Mouse (Mus musculus): Measurements from ENCODE around the gene 1520401A03Rik. TPM values are rescaled to one million over a fixed set of nuclear protein-coding genes. Genes with fewer than 3 reads are reported as not detected.

Gene 1520401A03Rik
- total RNA-seq, 2 experiments from 2014 or later, result not detected

DNA sequence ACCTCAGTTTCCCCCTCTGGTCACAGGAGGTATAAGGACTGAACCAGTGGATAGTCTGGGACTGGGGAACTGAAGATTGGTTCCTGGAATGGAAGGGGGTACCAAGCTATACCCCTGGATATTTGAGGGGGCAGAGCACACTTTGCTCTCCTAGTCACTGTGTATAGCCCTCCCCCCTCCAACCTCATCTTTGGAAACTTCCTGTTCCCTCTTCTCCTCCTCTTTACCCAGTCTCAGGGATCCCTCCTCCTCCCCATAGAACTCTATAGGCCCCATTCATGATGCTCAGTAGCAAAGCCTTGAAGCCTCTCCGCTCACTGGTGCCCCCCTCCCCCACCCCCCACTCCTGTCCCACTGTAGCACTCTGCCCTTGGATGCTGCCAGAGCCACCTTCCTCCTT, 3.1 kb downstream of the 1520401A03Rik start:
- intact Hi-C loops (cut with DNase I), result no loop called here
- no peak for DNase-seq (ENCODE audit: low spot score)

DNA sequence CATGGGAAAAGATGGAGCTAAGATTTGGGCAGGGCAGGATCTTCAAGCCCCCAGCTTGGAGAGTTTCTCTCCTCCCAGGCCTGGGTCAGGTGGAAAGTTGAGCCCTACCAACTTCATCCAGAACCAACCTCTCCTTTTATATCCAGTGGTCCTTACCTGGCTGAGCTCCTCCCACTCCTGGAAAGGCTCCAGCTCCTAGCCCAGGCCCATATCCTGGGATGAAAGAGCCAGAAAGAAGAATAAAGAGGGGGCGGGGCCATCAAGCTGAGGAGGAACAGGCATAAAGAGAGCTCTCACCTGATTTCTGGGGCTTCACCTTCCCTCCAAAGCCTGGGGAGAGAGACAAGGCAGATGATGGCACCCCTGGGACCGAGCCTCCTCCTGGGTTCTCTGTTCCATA, 5.6 kb downstream of the 1520401A03Rik start:
- intact Hi-C loops (cut with DNase I), result no loop called here
- DNase-seq (ENCODE audit: low spot score), result no peak

DNA sequence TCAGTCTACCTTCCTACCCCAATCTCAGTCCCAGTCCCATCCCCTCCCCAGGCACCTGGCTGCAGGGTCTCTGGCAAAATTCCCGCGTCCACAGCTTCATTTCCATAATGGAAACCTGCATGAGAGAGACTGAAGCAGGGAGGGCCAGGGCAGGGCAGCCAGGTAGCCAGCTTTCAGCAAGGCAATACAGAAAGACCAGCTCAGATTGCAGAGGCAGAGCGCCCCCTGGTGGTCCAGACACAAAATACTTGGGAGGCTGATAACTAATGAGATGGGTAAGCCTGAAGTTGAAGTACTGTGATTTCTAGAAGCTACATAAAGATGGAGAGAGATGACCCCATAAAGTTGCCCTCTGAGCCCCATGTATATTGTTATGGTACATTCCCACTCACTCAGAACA, 16.4 kb downstream of the 1520401A03Rik start:
- intact Hi-C loops (cut with DNase I), result loop anchor here (5.0 kb wide), 1 partner anchor 139 kb away; no protein-coding TSS in a partner anchor
- no peak for DNase-seq (ENCODE audit: low spot score)

- intact Hi-C loops (cut with DNase I), result loop anchor here (1.0 to 5.0 kb wide), 2 partner anchors 44 to 138 kb away; no protein-coding TSS in a partner anchor
- no peak for DNase-seq (ENCODE audit: low spot score)
Measured at GRCm38 (mm10) chr17:23705525-23706104, 17.0 kb downstream of the 1520401A03Rik start.

- no peak for DNase-seq (ENCODE audit: low spot score)
- intact Hi-C loops (cut with DNase I), result loop anchor here (1.0 to 5.0 kb wide), 2 partner anchors 43 to 137 kb away; no protein-coding TSS in a partner anchor
Measured at GRCm38 (mm10) chr17:23704741-23705140, 17.8 kb downstream of the 1520401A03Rik start.

DNA sequence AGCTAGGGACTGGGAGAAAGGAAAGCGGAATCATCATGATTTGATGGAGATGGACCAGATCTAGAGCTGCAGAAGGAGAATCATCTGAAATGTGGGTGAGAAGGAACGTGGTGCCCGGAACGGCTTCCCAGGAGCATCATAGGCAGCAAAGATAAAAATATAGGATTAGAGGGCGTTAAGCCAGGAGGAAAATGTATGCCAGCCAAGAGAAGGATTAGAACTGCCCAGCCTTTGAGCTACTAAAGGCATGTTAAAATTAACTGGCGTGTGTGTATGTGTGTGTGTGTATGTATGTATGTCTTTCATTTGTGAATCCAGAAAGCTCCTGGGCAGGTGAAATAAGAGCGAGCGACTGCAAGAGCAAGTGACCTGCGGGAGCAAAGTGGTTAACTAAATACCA, 19.3 kb downstream of the 1520401A03Rik start:
- intact Hi-C loops (cut with DNase I), result no loop called here
- no peak for DNase-seq (ENCODE audit: low spot score)

DNA sequence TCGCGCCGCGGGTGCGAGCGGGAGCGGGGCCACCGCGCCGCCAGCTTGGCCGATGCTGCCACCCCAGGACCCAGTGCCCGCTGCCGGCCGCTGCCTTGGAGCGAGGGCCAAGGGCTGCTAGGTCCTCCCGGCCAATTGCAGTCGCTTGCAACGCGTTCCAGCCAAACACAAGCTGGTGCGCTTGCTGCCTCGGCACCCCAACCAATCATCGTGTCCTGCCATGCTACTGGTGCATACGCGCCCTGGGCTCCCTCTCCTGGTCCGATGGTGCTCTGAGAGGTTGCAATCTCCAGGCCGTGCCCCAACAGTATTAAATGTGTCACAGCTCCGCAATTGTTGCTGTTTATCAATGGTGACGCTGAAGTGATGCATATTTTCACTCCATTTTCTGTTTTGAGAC, 22.5 kb downstream of the 1520401A03Rik start:
- intact Hi-C loops (cut with DNase I), result no loop called here
- peak; percentile 81 for DNase-seq (ENCODE audit: low spot score)

DNA sequence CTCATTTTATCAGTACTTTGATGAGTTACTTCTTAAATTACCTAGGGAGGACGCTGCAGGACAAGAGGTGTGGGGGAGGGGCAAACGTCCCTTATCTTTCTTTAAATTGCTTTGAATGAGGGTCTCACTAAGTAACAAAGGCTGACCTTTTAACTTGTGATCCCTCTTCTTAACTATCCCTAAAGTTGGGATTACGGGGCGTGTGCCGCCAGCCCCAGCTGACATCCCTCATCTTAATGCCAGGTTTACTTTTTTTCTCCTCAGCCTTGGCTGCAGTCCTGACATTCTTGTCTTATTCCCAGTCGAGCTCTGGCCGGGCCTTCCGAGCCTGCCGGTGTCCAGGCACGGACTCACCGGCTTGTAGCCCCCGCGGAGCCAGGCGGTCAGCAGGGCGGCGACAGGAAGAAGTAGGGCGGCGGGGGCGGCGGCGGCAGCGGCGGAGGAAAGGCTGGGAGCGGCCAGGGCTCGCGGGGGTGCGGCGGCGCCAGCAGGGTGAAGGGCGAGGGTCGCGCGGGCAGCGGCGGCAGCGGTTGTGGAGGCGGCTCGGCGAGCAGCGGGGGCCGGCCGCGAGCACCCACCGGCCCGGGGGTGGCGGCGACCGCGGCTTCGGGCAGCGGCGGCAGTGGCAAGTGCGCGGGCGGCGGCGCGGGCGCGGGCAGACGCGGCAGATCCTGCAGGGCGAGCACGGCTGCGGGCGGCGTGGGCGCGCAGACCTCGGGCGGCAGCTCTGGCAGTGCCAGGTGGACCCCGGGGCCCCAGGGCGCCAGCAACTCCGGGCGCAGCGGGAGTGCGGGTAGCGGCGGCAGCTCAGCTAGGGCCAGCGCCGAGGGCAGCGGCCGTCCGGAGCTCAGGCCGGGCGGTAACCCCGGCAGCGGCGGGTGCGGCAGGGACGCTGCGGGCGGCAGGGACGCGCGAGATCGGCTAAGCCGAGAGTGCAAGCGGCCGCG, 23.2 kb downstream of the 1520401A03Rik start:
- DNase-seq (ENCODE audit: low spot score), result peak; percentile 23
- intact Hi-C loops (cut with DNase I), result loop anchor here (1.0 kb wide), 1 partner anchor 22 kb away; the partner anchor contains the start of gene Tnfrsf12a

DNA sequence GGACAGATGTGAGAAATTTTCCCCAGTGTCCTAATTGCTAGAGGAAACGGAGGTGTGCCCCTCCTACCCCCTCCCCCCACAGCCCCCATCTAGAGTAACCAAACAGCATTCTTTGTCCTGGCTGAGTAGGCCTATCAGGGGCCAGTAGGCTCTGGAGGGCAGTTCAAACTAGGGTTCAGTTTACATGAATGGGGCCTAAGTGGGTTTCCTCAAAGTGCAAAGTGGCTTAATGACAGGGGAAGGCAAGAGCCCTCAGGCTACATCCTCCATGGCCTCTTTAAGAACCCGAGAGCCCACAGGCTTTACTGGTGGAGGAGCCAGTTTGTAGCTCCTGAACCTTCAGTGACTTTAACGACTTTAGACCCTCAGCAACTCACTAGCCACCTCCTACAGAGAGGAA, 26.8 kb downstream of the 1520401A03Rik start:
- DNase-seq (ENCODE audit: low spot score), result no peak
- intact Hi-C loops (cut with DNase I), result no loop called here

GRCm38 (mm10) chr17:23694491-23694890, 28.1 kb downstream of the 1520401A03Rik start:
- intact Hi-C loops (cut with DNase I), result no loop called here

DNA sequence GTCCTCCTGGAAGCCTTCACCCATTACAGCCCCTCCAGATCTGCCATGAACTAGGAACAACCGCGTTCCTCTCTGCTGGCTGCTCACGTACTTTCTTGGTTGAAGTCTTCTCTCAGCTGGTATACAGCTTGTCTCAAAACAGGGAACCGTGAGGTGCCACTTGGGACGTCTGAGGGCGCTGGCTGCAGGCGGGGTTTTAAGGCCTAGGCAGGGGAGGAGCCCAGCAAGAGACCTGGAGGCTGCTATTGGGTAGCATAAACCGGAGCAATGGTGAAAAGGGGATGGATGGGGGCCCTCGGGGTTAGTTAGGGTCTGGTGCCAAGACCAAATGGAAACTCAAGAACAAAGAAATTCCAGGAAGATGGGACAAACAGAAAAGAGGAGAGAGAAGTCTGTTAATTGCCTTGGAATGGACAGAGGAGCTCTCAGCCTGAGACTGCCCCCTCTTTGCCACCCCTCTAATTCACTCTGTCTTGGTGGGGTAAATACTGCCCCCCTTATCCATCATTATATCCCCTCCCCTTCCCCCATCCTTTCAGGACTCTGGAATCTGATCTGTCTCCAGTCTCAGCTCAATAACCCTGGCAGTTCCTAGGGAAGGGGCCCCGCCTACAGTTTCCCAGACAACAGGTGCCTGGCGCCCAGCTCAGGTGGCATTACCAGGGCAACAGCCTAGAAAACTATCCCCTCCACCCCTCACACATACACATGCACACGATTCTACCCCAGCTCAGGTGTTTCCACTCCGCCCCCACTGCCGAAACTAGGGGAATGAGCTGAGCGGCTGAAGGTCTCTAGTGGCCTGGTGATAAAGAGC, 38.5 kb downstream of the 1520401A03Rik start, which contains the start of gene Cldn9:
Gene Cldn9, minus strand, starts transcription at position 171 of the 817 bp plus-strand sequence.
- intact Hi-C loops (cut with DNase I), result no loop called here
- no peak for DNase-seq (ENCODE audit: low spot score)

More at GRCm38 (mm10) chr17:23694491-23694890, 28.1 kb downstream of the 1520401A03Rik start:
- DNase-seq (ENCODE audit: low spot score), result no peak

GRCm38 (mm10) chr17:23683226-23683625, 39.4 kb downstream of the 1520401A03Rik start:
- intact Hi-C loops (cut with DNase I), result no loop called here
- no peak for DNase-seq (ENCODE audit: low spot score)

DNA sequence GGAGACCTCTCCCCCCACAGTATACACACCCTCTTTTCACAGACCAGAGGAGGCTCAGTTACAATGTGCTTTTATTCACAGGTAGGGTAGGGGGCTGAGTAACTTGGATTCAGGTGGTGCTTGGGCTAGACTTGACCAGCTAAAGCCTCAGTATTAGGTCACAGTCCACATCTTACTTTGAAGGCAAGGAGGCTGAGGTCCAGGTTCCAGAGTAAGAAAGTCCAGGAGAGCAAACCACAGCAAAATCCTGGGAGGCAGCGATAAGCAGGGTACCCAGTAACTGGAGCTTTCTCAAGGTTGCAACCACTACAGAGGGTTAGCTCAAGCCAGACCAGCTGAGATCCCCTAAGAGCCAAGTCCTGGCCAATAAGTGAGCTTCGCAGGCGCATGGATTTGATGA, 40.1 kb downstream of the 1520401A03Rik start:
- DNase-seq (ENCODE audit: low spot score), result no peak
- intact Hi-C loops (cut with DNase I), result no loop called here

GRCm38 (mm10) chr17:23682092-23682491, 40.5 kb downstream of the 1520401A03Rik start:
- intact Hi-C loops (cut with DNase I), result no loop called here

GRCm38 (mm10) chr17:23681086-23681485, 41.5 kb downstream of the 1520401A03Rik start:
- no peak for DNase-seq (ENCODE audit: low spot score)
- intact Hi-C loops (cut with DNase I), result no loop called here

More at GRCm38 (mm10) chr17:23682092-23682491, 40.5 kb downstream of the 1520401A03Rik start:
- no peak for DNase-seq (ENCODE audit: low spot score)

DNA sequence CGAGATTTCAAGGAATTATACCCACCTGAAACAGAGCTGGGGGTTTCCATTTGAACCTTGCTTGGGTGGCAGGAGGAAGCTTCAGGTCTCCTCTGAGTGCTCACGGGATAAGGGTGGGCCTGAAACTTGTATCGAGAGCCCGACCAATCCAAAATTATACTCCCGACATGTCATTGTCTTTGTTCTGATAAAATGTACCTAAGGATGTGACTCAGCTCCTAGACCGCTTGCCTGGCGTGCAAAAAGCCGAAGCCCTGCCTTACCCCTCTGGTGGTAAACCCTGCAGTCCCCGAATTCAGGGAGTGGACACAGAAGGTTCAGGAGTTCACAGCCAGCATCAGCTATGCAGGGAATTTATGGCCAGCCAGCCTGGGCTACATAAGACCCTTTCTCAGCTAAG, 42.2 kb downstream of the 1520401A03Rik start:
- DNase-seq (ENCODE audit: low spot score), result no peak
- intact Hi-C loops (cut with DNase I), result no loop called here

- DNase-seq (ENCODE audit: low spot score), result no peak
- intact Hi-C loops (cut with DNase I), result loop anchor here (1.0 kb wide), 1 partner anchor 46 kb away; no protein-coding TSS in a partner anchor
Measured at GRCm38 (mm10) chr17:23679127-23679835, 43.3 kb downstream of the 1520401A03Rik start, which contains the start of gene Cldn6. Cldn6 (plus strand) TSS chr17:23679249.

- DNase-seq (ENCODE audit: low spot score), result peak; percentile 82
- intact Hi-C loops (cut with DNase I), result loop anchor here (1.0 kb wide), 1 partner anchor 22 kb away; no protein-coding TSS in a partner anchor
Measured at GRCm38 (mm10) chr17:23677236-23677679, 45.3 kb downstream of the 1520401A03Rik start, which contains the start of gene Tnfrsf12a. Tnfrsf12a (minus strand) TSS chr17:23677468.

All from heart, postnatal 25 days (tissue).